8 mouse cellular contexts compared by ENCODE assay signal in the genomic region with DNA sequence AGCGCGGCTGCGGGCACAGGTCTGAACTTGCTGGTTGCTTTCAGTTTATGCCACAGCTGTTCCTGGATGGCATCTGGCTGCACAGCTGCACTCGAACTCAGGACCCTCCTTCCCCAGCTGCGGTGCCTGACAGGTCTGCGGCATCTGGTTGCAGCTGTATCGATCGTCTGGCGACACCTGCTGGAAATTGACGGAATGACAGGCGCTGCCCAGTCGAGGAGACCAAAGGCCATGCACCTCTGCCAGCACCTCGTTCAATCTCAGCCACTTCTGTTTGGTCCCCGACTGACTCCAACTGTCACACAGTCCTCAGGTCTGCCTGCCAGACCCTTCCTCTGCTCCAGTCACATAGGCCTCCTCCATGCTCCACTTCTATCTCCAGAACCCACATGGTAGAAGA. TPM values are rescaled to one million over a fixed set of nuclear protein-coding genes. Genes with fewer than 3 reads are reported as not detected.
DNase-seq lines count a peak whose midpoint lies in the region; ATAC-seq lines count a peak whose summit lies in the region.

No protein-coding gene starts in this region.

- peaks cover 28% of the 10 kb centered on the region for H3K36me3 ChIP-seq in heart, embryonic 10.5 days
- peaks cover 22% of the 10 kb centered on the region for H3K36me3 ChIP-seq in lung, embryonic 15.5 days

- H3K9ac ChIP-seq in lung, embryonic 15.5 days: no peak overlapping the region

- H3K9me3 ChIP-seq in heart, embryonic 10.5 days: no peaks in the 10 kb centered on the region
- no peaks in the 10 kb centered on the region for H3K9me3 ChIP-seq in lung, embryonic 15.5 days

- no peak overlapping the region for H3K27ac ChIP-seq in heart, embryonic 10.5 days
- H3K27ac ChIP-seq in lung, embryonic 15.5 days: no peak overlapping the region

- H3K4me1 ChIP-seq in heart, embryonic 10.5 days: peaks cover 22% of the 10 kb centered on the region
- 0 out of 2 replicates have a peak, but pooled peaks cover 6% of the 10 kb centered on the region for H3K4me1 ChIP-seq in lung, embryonic 15.5 days

- DNase-seq in CD4-positive helper T cell, adult 2 months (ENCODE audit: low read depth, low spot score): peak; percentile 84
- DNase-seq in ZHBTc4 (ENCODE audit: low read depth, low spot score): peak; percentile 82
- DNase-seq in embryo, embryonic 11 days: peak; percentile 80
- DNase-seq in heart, embryonic 10.5 days (ENCODE audit: low spot score): peak; percentile 86
- DNase-seq in kidney, postnatal 10 days: peak; percentile 89
- peak; percentile 64 to 75 for DNase-seq in right cerebral cortex, postnatal 10 days (ENCODE audit: low spot score in 2 of 2)
- DNase-seq in urinary bladder, postnatal 14 days (ENCODE audit: low spot score): peak; percentile 85

- no peak overlapping the region for H3K4me3 ChIP-seq in heart, embryonic 10.5 days
- no peak overlapping the region for H3K4me3 ChIP-seq in lung, embryonic 15.5 days

- H3K27me3 ChIP-seq in heart, embryonic 10.5 days (ENCODE audit: insufficient read depth, poor library complexity, severe bottlenecking): peaks cover 7% of the 10 kb centered on the region; the same call in 1 of the 2 replicates
- H3K27me3 ChIP-seq in lung, embryonic 15.5 days: no peaks in the 10 kb centered on the region; the same call in 1 of the 2 replicates

- H3K4me2 ChIP-seq in lung, embryonic 15.5 days: no peak overlapping the region

- WGBS in heart, embryonic 10.5 days: 10% methylated on average over 14 of the region's 14 CpGs
- WGBS in lung, embryonic 15.5 days: 7% methylated on average over 14 of the region's 14 CpGs

- peak; percentile 58; the same call in 1 of the 2 replicates for ATAC-seq in lung, embryonic 15.5 days (ENCODE audit: borderline replicate concordance, extremely low read depth, low FRiP score, low TSS enrichment)

RNA-seq across cellular contexts. Expression of gene Gna15, which starts 2.8 kb away (rescaled TPM):
- 2.8 and 4.8 TPM in 2 replicates for polyA plus RNA-seq in heart, embryonic 10.5 days (2016; fragmentation: Nextera tagmentation; extraction: Ambion mirVana)
- 1.7 and 1.8 TPM in 2 replicates for polyA plus RNA-seq in lung, embryonic 15.5 days (2015; fragmentation: Nextera tagmentation; extraction: Ambion mirVana)

RNA-seq across cellular contexts. Expression of gene Gna11, which starts 18.2 kb away (rescaled TPM):
- 73.2 and 79.1 TPM in 2 replicates for polyA plus RNA-seq in heart, embryonic 10.5 days (2016; fragmentation: Nextera tagmentation; extraction: Ambion mirVana)
- polyA plus RNA-seq in lung, embryonic 15.5 days (2015; fragmentation: Nextera tagmentation; extraction: Ambion mirVana): 72.7 and 74.2 TPM in 2 replicates

RNA-seq across cellular contexts. Expression of gene S1pr4, which starts 26.8 kb away (rescaled TPM):
- polyA plus RNA-seq in heart, embryonic 10.5 days (2016; fragmentation: Nextera tagmentation; extraction: Ambion mirVana): 0.46 and 0.83 TPM in 2 replicates
- 2.5 and 3.6 TPM in 2 replicates for polyA plus RNA-seq in lung, embryonic 15.5 days (2015; fragmentation: Nextera tagmentation; extraction: Ambion mirVana)

RNA-seq across cellular contexts. Expression of gene Ncln, which starts 30.6 kb away (rescaled TPM):
- polyA plus RNA-seq in heart, embryonic 10.5 days (2016; fragmentation: Nextera tagmentation; extraction: Ambion mirVana): 75.3 and 86.1 TPM in 2 replicates
- polyA plus RNA-seq in lung, embryonic 15.5 days (2015; fragmentation: Nextera tagmentation; extraction: Ambion mirVana): 81.8 and 82.8 TPM in 2 replicates

RNA-seq across cellular contexts. Expression of gene Aes, which starts 32.5 kb away (rescaled TPM):
- polyA plus RNA-seq in heart, embryonic 10.5 days (2016; fragmentation: Nextera tagmentation; extraction: Ambion mirVana): 467 and 523 TPM in 2 replicates
- 662 and 670 TPM in 2 replicates for polyA plus RNA-seq in lung, embryonic 15.5 days (2015; fragmentation: Nextera tagmentation; extraction: Ambion mirVana)
